Mouse (Mus musculus): ENCODE data around the gene Gdf9.

GRCm38 (mm10) chr11:53433057-53433456 lies 2.2 kb downstream of the Gdf9 start:
- TF ChIP-seq POLR2A (IDR thresholded peaks at IDR 0.05; ENCODE audit: insufficient read depth, low read depth, low read length) (no peak), CTCF (IDR thresholded peaks at IDR 0.05; ENCODE audit: insufficient read depth, low read depth, low read length) (no peak)
